Mouse (Mus musculus) heart, postnatal 0 days (tissue): Measurements from ENCODE around the gene Caprin2.

Source experiments
- CTCF ChIP-seq: IDR thresholded peaks from 2 replicates; pipeline ENCODE4 v1.5.1; 2016; ENCODE audit warnings: antibody characterized with exemption, control low read depth, low read depth
- EP300 ChIP-seq: IDR thresholded peaks from 2 replicates; pipeline ENCODE4 v1.6.1; 2016; ENCODE audit warnings: antibody characterized with exemption, low read depth

DNA sequence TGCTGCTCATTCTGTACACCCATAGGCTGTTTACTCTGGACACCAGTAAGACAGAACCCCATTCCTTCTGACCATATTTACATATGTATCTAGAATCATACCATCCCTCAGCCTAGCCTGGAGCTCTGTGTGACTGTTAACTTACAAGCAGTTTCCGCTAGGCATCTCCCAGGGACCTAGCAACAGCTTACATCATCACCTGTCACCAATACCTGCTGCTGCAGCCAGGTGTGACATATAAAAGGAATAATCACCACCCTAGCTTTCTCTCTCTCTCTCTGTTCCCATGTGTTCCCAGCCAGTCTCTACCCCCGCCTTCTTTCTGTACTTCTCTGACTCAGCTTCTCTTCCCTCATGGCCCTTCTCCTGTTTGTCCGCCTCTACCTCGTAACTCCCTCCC is 69.9 kb downstream of the Caprin2 start:
- TF ChIP-seq CTCF (no peak), EP300 (no peak)
